Mouse (Mus musculus): ENCODE data around the gene Gm14851. TPM values are rescaled to one million over a fixed set of nuclear protein-coding genes. Genes with fewer than 3 reads are reported as not detected.
"Not testable (repeated sequence)": the region's sequence is repeated elsewhere in the genome, so short reads cannot be mapped to it uniquely, and the experiment has no call there.

Gm14851 gene
- not detected for total RNA-seq (2021)
- long read RNA-seq, experiment 1, result 0 reads
- long read RNA-seq, experiment 2, result 0 reads

DNA sequence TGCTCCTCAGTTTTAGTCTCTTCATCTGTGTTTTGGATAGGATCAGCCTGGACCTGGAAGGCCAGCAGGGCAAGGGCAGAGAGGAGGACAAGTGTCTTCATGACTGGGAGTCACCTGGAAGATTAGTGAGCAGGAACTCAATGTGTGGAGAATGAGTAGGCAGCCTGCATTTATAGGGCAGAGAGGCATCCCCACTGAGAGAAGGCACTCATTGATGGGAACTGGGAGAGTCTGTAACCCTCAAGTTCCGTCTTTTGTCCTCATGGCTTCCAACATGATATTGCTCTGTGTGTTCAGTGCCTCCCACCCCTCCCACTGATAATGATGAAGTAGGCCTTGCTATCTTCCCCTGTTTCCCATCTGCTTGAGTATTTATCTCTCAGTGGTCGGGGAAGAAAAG is at the start of gene Gm14851:
Gene Gm14851, minus strand, starts transcription at position 101 of the 400 bp plus-strand sequence.
- intact Hi-C loops (cut with DNase I); H3K27ac ChIP-seq; H3K4me3 ChIP-seq; DNase-seq: not testable (repeated sequence)

DNA sequence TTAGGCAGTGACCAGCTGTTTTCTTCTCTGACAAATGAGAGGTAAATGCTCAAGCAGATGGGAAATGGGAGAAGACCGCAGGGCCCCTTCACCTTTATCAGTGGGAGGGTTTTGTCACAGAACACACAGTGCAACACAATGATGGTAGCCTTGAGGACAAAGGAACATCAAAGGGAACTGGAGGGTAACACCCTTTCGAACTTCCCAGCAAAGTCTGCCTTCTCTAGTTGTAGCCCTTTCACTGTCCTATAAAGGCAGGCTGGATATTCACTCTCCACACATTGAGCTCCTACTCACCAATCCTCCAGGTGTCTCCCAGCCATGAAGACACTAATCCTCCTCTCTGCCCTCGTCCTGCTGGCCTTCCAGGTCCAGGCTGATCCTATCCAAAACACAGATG is 38.5 kb upstream of the Gm14851 start, which contains the start of gene Defa30:
Gene Defa30, plus strand, starts transcription at position 301 of the 400 bp plus-strand sequence.
- DNase-seq; H3K4me3 ChIP-seq; H3K27ac ChIP-seq; intact Hi-C loops (cut with DNase I): not testable (repeated sequence)

DNA sequence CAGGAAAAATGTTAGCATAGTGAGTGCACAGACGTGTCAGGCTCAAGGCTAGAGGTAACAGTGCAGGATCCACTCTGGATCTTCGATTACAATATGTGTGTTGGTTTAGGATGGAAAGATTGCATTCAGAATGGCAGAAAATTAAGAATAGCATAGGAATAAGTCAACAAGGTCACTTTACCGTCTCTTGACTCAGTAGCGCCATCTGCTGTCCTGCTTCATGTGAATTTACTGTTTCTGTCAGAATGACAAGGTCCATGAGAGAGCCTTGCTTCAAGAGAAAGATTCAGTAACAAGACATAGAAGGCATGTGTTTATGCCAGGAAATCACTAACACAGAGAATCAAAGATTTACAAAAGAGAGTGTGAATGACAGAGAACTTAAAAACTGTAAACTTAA is 2.7 kb downstream of the Gm14851 start:
- Histone ChIP-seq H3K27ac (no peak overlapping the region), H3K4me3 (no peak overlapping the region)
- intact Hi-C loops (cut with DNase I), result no loop called here
- TF ChIP-seq CTCF (IDR thresholded peaks at IDR 0.05), result no peak
- DNase-seq, result no peak

DNA sequence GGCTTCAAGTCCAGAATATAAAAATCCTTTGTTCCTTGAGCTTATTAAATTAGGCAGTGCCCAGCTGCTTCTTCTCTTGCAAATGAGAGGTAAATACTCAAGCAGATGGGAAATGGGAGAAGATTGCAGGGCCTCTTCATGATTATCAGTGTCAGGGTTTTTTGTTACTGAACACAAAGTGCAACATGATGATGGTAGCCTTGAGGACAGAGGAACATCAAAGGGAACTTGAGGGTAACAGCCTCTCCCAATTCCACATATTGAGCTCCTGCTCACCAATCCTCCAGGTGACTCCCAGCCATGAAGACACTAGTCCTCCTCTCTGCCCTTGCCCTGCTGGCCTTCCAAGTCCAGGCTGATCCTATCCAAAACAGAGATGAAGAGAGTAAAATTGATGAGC is 11.7 kb downstream of the Gm14851 start, which contains the start of gene Defa25:
Gene Defa25, plus strand, starts transcription at position 301 of the 400 bp plus-strand sequence.
- DNase-seq; H3K4me3 ChIP-seq; H3K27ac ChIP-seq; intact Hi-C loops (cut with DNase I): not testable (repeated sequence)

DNA sequence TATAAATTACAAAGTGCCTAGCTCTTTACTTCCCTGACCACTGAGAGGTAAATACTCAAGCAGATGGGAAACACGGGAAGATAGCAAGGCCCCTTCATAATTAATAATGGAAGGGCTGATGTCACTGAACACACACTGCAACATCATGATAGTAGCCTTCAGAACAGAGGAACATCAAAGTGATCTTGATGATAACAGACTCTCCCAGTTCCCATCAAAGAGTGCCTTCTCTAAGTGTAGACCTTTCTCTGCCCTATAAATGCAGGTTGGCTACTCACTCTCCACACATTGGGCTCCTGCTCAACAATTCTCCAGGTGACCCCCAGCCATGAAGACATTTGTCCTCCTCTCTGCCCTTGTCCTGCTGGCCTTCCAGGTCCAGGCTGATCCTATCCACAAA is 31.1 kb downstream of the Gm14851 start, which contains the start of gene Defa35:
Gene Defa35, plus strand, starts transcription at position 301 of the 400 bp plus-strand sequence.
- DNase-seq; H3K4me3 ChIP-seq; H3K27ac ChIP-seq; intact Hi-C loops (cut with DNase I): not testable (repeated sequence)

DNA sequence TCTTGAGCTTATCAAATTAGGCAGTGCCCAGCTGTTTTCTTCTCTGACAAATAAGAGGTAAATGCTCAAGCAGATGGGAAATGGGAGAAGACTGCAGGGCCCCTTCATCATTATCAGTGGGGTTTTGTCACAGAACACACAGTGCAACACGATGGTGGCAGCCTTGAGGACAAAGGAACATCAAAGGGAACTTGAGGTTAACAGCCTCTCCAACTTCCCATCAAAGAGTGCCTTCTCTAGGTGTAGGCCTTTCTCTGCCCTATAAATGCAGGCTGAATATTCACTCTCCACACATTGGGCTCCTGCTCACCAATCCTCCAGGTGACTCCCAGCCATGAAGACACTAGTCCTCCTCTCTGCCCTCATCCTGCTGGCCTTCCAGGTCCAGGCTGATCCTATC is 41.1 kb downstream of the Gm14851 start, which contains the start of gene Defa23:
Gene Defa23, plus strand, starts transcription at position 301 of the 400 bp plus-strand sequence.
- DNase-seq; intact Hi-C loops (cut with DNase I); H3K4me3 ChIP-seq; H3K27ac ChIP-seq: not testable (repeated sequence)

Other genes with a start within 250 kb of the Gm14851 start
- gene Defb33, start 203.4 kb downstream of the Gm14851 start, total RNA-seq (2021), result not detected
- not detected for gene Gm15056, start 193.4 kb downstream of the Gm14851 start, total RNA-seq (2021)
- gene Gm6040, start 174.0 kb downstream of the Gm14851 start, total RNA-seq (2021), result not detected
- gene AY761185, start 151.3 kb downstream of the Gm14851 start, total RNA-seq (2021), result not detected
- gene Defa21, start 70.5 kb downstream of the Gm14851 start, total RNA-seq (2021), result not detected
- gene Defa23, start 41.0 kb downstream of the Gm14851 start, total RNA-seq (2021), result not detected
- not detected for gene Defa35, start 31.0 kb downstream of the Gm14851 start, total RNA-seq (2021)
- not detected for gene Defa25, start 11.6 kb downstream of the Gm14851 start, total RNA-seq (2021)
- not detected for gene Defa30, start 38.6 kb upstream of the Gm14851 start, total RNA-seq (2021)
- gene Defa22, start 66.2 kb upstream of the Gm14851 start, total RNA-seq (2021), result not detected
- not detected for gene Defa31, start 95.6 kb upstream of the Gm14851 start, total RNA-seq (2021)
- not detected for gene Gm15293, start 105.5 kb upstream of the Gm14851 start, total RNA-seq (2021)
- not detected for gene Gm15292, start 153.7 kb upstream of the Gm14851 start, total RNA-seq (2021)
- gene Defa27, start 219.5 kb upstream of the Gm14851 start, total RNA-seq (2021), result not detected
- not detected for gene Defa29, start 231.0 kb upstream of the Gm14851 start, total RNA-seq (2021)

Data from gastrocnemius, adult 2 months (tissue).